Mouse (Mus musculus) inflammation-experienced regulatory T-cells, adult 16 weeks (primary cell): ENCODE measurements around the gene Mtif3. TPM values are rescaled to one million over a fixed set of nuclear protein-coding genes. Genes with fewer than 3 reads are reported as not detected.

Experiments used
- polyA plus RNA-seq: library from polyadenylated mRNA; unstranded; fragments of 100-300 nt; shearing (Covaris generic); gene quantifications from one replicate; pipeline ENCODE4 v1.2.1, GENCODE M21; 2017

Mtif3 gene
- 36.1 TPM for polyA plus RNA-seq

GRCm38 (mm10) chr5:146963118-146963936, at the start of gene Mtif3:
Mtif3 (minus strand) TSS chr5:146963800.

GRCm38 (mm10) chr5:146948508-146949088, 15.0 kb downstream of the Mtif3 start, which contains the start of gene Gtf3a:
Gtf3a (plus strand) TSS chr5:146948657.

Other genes starting within 250 kb of the Mtif3 start
- 4.7 TPM for gene Usp12, start 168.8 kb downstream of the Mtif3 start, polyA plus RNA-seq
- gene Rpl21, start 130.9 kb downstream of the Mtif3 start, polyA plus RNA-seq = 328 TPM
- gene Rasl11a, start 118.7 kb downstream of the Mtif3 start, polyA plus RNA-seq = 9.6 TPM
- gene Gtf3a, start 15.1 kb downstream of the Mtif3 start, polyA plus RNA-seq = 39.8 TPM
- gene Lnx2, start 112.8 kb upstream of the Mtif3 start, polyA plus RNA-seq = 64.1 TPM
- 158 TPM for gene Polr1d, start 113.2 kb upstream of the Mtif3 start, polyA plus RNA-seq
- gene Gsx1, start 224.9 kb upstream of the Mtif3 start, polyA plus RNA-seq = not detected